Mouse (Mus musculus) lung, postnatal 0 days (tissue): Measurements from ENCODE around the gene Baiap2l2. TPM values are rescaled to one million over a fixed set of nuclear protein-coding genes. Genes with fewer than 3 reads are reported as not detected.

Experiments
- ATAC-seq: fragments of 200-750 bp; cut with Nextera tagmentation; 2 replicates; pipeline ENCODE4 v1.8.0; 2017; ENCODE audit warnings: moderate library complexity
- DNase-seq: peaks from one replicate; pipeline ENCODE4 v3.0.0-alpha.2; 2016; ENCODE audit warnings: low spot score
- H3K27ac ChIP-seq: fragments of 300-500 bp; sonication (generic); 2 replicates; pipeline ENCODE4 v1.5.1; 2014; ENCODE audit warnings: antibody characterized with exemption, mild to moderate bottlenecking, low read length, mixed read lengths
- H3K27me3 ChIP-seq: fragments of 300-500 bp; sonication (generic); replicated peaks from 2 replicates; pipeline ENCODE4 v1.6.1; 2014; ENCODE audit warnings: low read length, mixed read lengths; ENCODE audit not compliant: insufficient read depth
- H3K36me3 ChIP-seq: fragments of 300-500 bp; sonication (generic); 2 replicates; pipeline ENCODE4 v1.6.1; 2014; ENCODE audit warnings: low read length, mixed read lengths; ENCODE audit not compliant: insufficient read depth
- H3K4me1 ChIP-seq: fragments of 300-500 bp; sonication (generic); 2 replicates; pipeline ENCODE4 v1.6.1; 2014; ENCODE audit warnings: antibody characterized with exemption, low read depth, low read length, mixed read lengths; ENCODE audit not compliant: insufficient read depth
- H3K4me2 ChIP-seq: fragments of 300-500 bp; sonication (generic); replicated peaks from 2 replicates; pipeline ENCODE4 v1.6.1; 2014; ENCODE audit warnings: low read depth, mild to moderate bottlenecking, low read length, moderate library complexity, mixed read lengths
- H3K4me3 ChIP-seq: fragments of 300-500 bp; sonication (generic); 2 replicates; pipeline ENCODE4 v1.5.1; 2014; ENCODE audit warnings: low read depth, low read length
- H3K9ac ChIP-seq: fragments of 300-500 bp; sonication (generic); replicated peaks from 2 replicates; pipeline ENCODE4 v1.6.1; 2014; ENCODE audit warnings: low read depth, mild to moderate bottlenecking
- H3K9me3 ChIP-seq: fragments of 300-500 bp; sonication (generic); 2 replicates; pipeline ENCODE4 v1.6.1; 2016; ENCODE audit warnings: low read length, mixed read lengths
- CTCF ChIP-seq: IDR thresholded peaks from 2 replicates; pipeline ENCODE4 v1.5.1; 2016; ENCODE audit warnings: antibody characterized with exemption, mild to moderate bottlenecking
- EP300 ChIP-seq: IDR thresholded peaks from 2 replicates; pipeline ENCODE4 v1.6.1; 2016; ENCODE audit warnings: antibody characterized with exemption, mild to moderate bottlenecking, control low read depth
- WGBS: fragments of 180-500 bp; shearing (Covaris S2); extraction: QIAGEN DNeasy Blood & Tissue Kit; methylation state at CpG from one replicate; pipeline ENCODE4 v1.1.7; 2014; 5-methylcytosine and 5-hydroxymethylcytosine counted together
- polyA plus RNA-seq: library from polyadenylated mRNA; unstranded; fragments of >200 nt; fragmentation: Nextera tagmentation; extraction: Ambion mirVana; gene quantifications from 2 replicates; pipeline ENCODE4 v1.2.1, GENCODE M21; 2015

Baiap2l2 gene
- polyA plus RNA-seq, 1 experiment from 2014 or later: 2.7 TPM

GRCm38 (mm10) chr15:79288387-79288786 lies 3.0 kb upstream of the Baiap2l2 start:
- TF ChIP-seq EP300: no peak
- no peak for TF ChIP-seq CTCF
- no peak for DNase-seq
- Histone ChIP-seq H3K4me2 (no peak overlapping the region), H3K27me3 (no peaks in the 10 kb centered on the region), H3K9ac (no peak overlapping the region), H3K27ac (no peak overlapping the region), H3K36me3 (no peaks in the 10 kb centered on the region), H3K9me3 (no peaks in the 10 kb centered on the region), H3K4me3 (no peak overlapping the region), H3K4me1 (no peaks in the 10 kb centered on the region)
- no peak for ATAC-seq
- WGBS: 76% methylated on average over 3 of the region's 3 CpGs

- DNase-seq: no peak
- no peaks in the 10 kb centered on the region for H3K36me3 ChIP-seq
- no peaks in the 10 kb centered on the region for H3K27me3 ChIP-seq
- WGBS: 88% methylated on average over 7 of the region's 7 CpGs
- no peak for ATAC-seq
- TF ChIP-seq EP300: no peak
- no peak for TF ChIP-seq CTCF
- H3K4me3 ChIP-seq: no peak overlapping the region
- H3K4me1 ChIP-seq: no peaks in the 10 kb centered on the region
- no peaks in the 10 kb centered on the region for H3K9me3 ChIP-seq
- H3K27ac ChIP-seq: no peak overlapping the region
- H3K4me2 ChIP-seq: no peak overlapping the region
- no peak overlapping the region for H3K9ac ChIP-seq
Observed at GRCm38 (mm10) chr15:79287091-79287490, 1.8 kb upstream of the Baiap2l2 start.

DNA sequence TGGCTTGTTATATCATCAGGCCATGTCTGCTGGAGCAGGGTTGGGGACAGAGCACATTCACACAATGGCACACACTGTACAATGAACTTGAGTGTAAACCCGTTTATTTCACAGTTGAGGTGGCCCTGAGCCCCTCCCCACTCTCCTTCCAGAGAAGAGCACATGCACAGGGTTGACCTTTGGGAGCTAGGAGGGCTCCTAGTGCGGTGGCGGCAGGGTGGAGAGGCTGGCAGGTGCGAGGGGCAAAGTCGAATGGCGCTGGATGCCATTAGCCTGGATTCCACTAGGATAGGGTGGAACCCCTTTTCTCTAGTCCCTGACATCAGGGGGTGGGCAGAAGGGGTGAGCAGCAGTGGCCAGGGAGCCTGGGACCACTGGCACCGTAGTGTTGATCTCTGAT lies 804 bp upstream of the Baiap2l2 start:
- no peaks in the 10 kb centered on the region for H3K9me3 ChIP-seq
- no peaks in the 10 kb centered on the region for H3K27me3 ChIP-seq
- 0 out of 2 replicates have a peak, but pooled peaks cover 3% of the 10 kb centered on the region for H3K4me1 ChIP-seq
- no peak overlapping the region for H3K4me2 ChIP-seq
- no peak overlapping the region for H3K4me3 ChIP-seq
- no peak overlapping the region for H3K9ac ChIP-seq
- no peak overlapping the region for H3K27ac ChIP-seq
- no peak for TF ChIP-seq EP300
- no peak for TF ChIP-seq CTCF
- DNase-seq: no peak
- 85% methylated on average over 7 of the region's 7 CpGs for WGBS
- H3K36me3 ChIP-seq: no peaks in the 10 kb centered on the region
- ATAC-seq: no peak

DNA sequence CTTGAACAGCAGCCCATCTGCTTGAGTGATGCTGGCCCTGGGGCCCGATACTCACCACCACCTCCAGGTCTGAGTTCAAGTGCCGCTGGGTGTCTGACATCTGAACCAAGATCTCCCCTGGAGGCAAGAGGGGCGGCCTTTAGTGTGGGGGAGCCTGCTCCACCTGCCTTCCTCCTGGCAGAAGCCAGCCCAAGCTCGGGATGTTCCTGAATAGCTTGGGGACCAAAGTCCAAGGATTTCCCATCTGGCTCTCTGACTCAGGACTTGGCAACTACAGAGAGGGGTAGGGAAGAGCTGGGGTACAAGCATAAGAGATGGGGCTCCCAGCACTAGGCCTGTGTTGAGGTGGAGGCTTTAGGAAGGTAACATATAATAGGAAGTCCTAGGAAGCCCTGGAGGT lies 2.0 kb downstream of the Baiap2l2 start:
- no peak overlapping the region for H3K4me3 ChIP-seq
- 0 out of 2 replicates have a peak, but pooled peaks cover 3% of the 10 kb centered on the region for H3K4me1 ChIP-seq
- 79% methylated on average over 4 of the region's 4 CpGs for WGBS
- H3K9me3 ChIP-seq: no peaks in the 10 kb centered on the region
- H3K27me3 ChIP-seq: no peaks in the 10 kb centered on the region
- TF ChIP-seq CTCF: no peak
- no peak for TF ChIP-seq EP300
- no peaks in the 10 kb centered on the region for H3K36me3 ChIP-seq
- no peak overlapping the region for H3K9ac ChIP-seq
- ATAC-seq: no peak
- DNase-seq: no peak
- no peak overlapping the region for H3K4me2 ChIP-seq
- no peak overlapping the region for H3K27ac ChIP-seq

DNA sequence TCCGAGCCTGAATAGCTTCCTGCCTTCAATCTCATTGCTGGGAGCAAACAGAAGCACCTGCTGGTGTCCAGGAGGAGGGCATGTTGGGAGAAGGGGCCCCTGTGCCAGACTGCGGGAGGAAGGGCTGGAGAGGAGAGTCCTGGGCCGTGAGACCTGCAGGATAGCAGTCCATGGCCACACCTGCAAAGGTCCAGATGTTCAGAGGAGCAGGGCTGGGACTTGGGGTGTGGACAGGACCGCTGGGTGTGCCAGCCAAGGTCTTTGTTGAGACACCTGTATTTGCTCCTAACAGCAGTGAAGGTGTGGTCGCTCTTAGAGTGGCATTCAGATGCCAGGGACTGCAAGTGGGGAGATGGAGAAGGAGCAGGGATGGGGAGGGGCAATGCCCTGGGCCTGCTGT lies 2.9 kb downstream of the Baiap2l2 start:
- WGBS: 50% methylated on average over 5 of the region's 5 CpGs
- H3K9ac ChIP-seq: no peak overlapping the region
- no peaks in the 10 kb centered on the region for H3K9me3 ChIP-seq
- no peaks in the 10 kb centered on the region for H3K27me3 ChIP-seq
- 0 out of 2 replicates have a peak, but pooled peaks cover 3% of the 10 kb centered on the region for H3K4me1 ChIP-seq
- peak; percentile 33 for DNase-seq
- no peaks in the 10 kb centered on the region for H3K36me3 ChIP-seq
- H3K4me2 ChIP-seq: no peak overlapping the region
- peak; percentile 5; the same call in 1 of the 2 replicates for ATAC-seq
- H3K4me3 ChIP-seq: no peak overlapping the region
- TF ChIP-seq EP300 (no peak), CTCF (no peak)
- no peak overlapping the region for H3K27ac ChIP-seq

DNA sequence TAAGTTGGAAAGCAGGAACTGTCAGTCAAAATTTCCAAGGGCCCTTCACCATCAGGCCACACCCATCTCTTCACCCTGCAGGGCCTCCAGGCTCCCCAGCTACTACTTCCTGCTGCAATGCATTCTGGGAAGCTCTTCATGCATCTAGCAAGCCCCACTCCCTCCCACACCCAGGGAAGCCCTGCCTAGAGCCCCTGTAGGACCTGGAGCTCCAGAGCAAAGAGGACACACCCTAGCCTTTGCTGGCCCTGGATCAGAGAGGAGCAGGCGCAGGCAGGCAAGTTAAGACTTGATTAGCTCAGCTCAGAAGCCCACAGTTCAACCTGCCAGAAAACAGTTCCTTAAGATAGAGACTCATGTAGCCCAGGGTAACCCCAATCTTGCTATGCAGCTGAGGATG lies 3.9 kb downstream of the Baiap2l2 start:
- H3K27ac ChIP-seq: peak overlapping the region; percentile 29
- 65% methylated on average over 1 of the region's 1 CpGs for WGBS

DNA sequence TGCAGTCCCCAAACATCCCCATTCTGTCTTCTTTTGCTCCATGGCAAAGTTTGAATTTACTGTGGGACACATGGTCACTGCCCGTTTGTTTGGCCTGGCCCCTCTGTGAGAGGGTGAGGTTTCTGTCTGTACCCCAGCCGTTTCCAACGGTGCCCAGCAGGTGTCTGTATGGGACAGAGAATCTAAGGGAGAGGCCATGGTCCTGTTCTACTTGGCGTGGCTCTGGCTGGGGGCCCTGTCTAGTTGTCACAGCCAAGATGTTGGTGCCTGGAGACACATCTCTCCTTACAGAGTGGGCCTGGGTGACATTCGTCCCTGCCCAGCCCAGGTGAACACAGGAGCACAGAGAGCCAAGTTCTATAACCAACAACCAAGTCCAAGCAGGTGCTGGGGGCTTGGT lies 4.5 kb downstream of the Baiap2l2 start:
- H3K4me2 ChIP-seq: no peak overlapping the region
- ATAC-seq (peak; percentile 66), DNase-seq (peak; percentile 66)
- H3K9ac ChIP-seq: no peak overlapping the region
- H3K9me3 ChIP-seq: no peaks in the 10 kb centered on the region
- H3K36me3 ChIP-seq: no peaks in the 10 kb centered on the region
- 0 out of 2 replicates have a peak, but pooled peaks cover 3% of the 10 kb centered on the region for H3K4me1 ChIP-seq
- H3K27ac ChIP-seq: no peak overlapping the region
- H3K27me3 ChIP-seq: no peaks in the 10 kb centered on the region
- peak; percentile 70 for TF ChIP-seq CTCF
- TF ChIP-seq EP300: no peak
- 38% methylated on average over 5 of the region's 5 CpGs for whole genome bisulfite sequencing
- H3K4me3 ChIP-seq: no peak overlapping the region

More for the DNA sequence above, 3.9 kb downstream of the Baiap2l2 start:
- Histone ChIP-seq H3K9me3 (no peaks in the 10 kb centered on the region), H3K27me3 (no peaks in the 10 kb centered on the region), H3K36me3 (no peaks in the 10 kb centered on the region), H3K4me1 (0 out of 2 replicates have a peak, but pooled peaks cover 3% of the 10 kb centered on the region), H3K9ac (no peak overlapping the region), H3K4me3 (no peak overlapping the region), H3K4me2 (no peak overlapping the region)
- TF ChIP-seq EP300: 0 out of 2 replicates have a peak, but pooled peaks have one; percentile 18
- TF ChIP-seq CTCF: no peak
- ATAC-seq (peak; percentile 93), DNase-seq (peak; percentile 94)
